ENCODE assay signal across 25 mouse cellular contexts in the genomic region with DNA sequence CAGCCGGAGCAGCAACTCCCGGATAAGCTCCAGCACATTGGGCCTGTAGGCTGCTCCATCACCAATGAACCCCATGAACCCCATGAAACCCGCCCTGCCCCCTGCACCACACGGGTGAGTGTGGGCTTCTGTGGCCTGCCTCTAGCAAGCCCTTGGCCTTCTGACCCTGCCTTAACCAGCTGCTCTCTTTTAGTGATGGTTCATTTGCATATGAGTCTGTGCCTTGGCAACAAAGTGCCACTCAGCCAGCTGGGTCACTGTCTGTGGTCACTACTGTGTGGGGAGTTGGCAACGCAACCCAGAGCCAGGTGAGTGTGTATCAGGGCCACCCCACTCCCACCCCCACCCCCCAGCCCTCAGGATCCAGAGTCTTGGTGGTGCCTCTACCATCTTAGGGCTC. TPM values are rescaled to one million over a fixed set of nuclear protein-coding genes. Genes with fewer than 3 reads are reported as not detected.
DNase-seq lines count a peak whose midpoint lies in the region; ATAC-seq and TF ChIP-seq lines count a peak whose summit lies in the region.
"Had no signal": no experiment of that assay in that cellular context is flagged by ENCODE, and none has a peak within 500 bp of the region (broad histone marks: within the 10 kb centered on the region; RNA-seq: fewer than 3 reads in every experiment).

No protein-coding gene starts in this region.

- DNase-seq in cerebellum, adult 9-11 months = peak; percentile 17
- no peak for DNase-seq in cerebellum, postnatal 4 days (ENCODE audit: low spot score in 2 of 2)
- DNase-seq in kidney, adult 2 months = peak; percentile 35
- no peak for DNase-seq in midbrain, embryonic 11.5 days (ENCODE audit: low spot score, missing footprints)
- DNase-seq in midbrain, embryonic 10.5 days (ENCODE audit: low spot score) = no peak
- no peak for DNase-seq in retina, postnatal 1 day
- DNase-seq: adrenal gland, adult 8-10 months; B cell, adult 2 months; cerebellum, adult 11-12 months; gastrocnemius, postnatal 10 days; kidney, adult 18-20 months; kidney, postnatal 4 days; lung, embryonic 14.5 days; lung, postnatal 14 days; right cerebral cortex, postnatal 14 days; thymus, postnatal 14 days had no signal

- H3K4me3 ChIP-seq in kidney, adult 2 months (ENCODE audit: insufficient read depth, low read depth, low read length) = no peak overlapping the region
- H3K4me3 ChIP-seq in kidney, embryonic 16.5 days (ENCODE audit: low read length) = no peak overlapping the region
- no peak overlapping the region for H3K4me3 ChIP-seq in midbrain, embryonic 11.5 days (ENCODE audit: low read depth, low read length)
- H3K4me3 ChIP-seq in midbrain, embryonic 10.5 days = no peak overlapping the region
- H3K4me3 ChIP-seq: forebrain, embryonic 13.5 days; hindbrain, embryonic 15.5 days; left cerebral cortex, adult 2 months; limb, embryonic 12.5 days; liver, embryonic 15.5 days had no signal

- H3K4me1 ChIP-seq in kidney, adult 2 months (ENCODE audit: control insufficient read depth, insufficient read depth, low read length) = peaks cover 10% of the 10 kb centered on the region
- peaks cover 4% of the 10 kb centered on the region; the same call in 1 of the 2 replicates for H3K4me1 ChIP-seq in kidney, embryonic 16.5 days (ENCODE audit: insufficient read depth, low read length)
- peaks cover 6% of the 10 kb centered on the region for H3K4me1 ChIP-seq in midbrain, embryonic 11.5 days (ENCODE audit: control insufficient read depth, insufficient read depth, low read length)
- H3K4me1 ChIP-seq in midbrain, embryonic 10.5 days = peaks cover 23% of the 10 kb centered on the region

- no peak for TF ChIP-seq CTCF in kidney, adult 2 months (conservative IDR thresholded peaks at IDR 0.05; ENCODE audit: insufficient read depth, insufficient read length, low read depth, low read length)

- H3K9ac ChIP-seq in kidney, embryonic 16.5 days (replicated peaks; ENCODE audit: low read length) = no peak overlapping the region
- H3K9ac ChIP-seq in midbrain, embryonic 11.5 days (ENCODE audit: low read length) = no peak overlapping the region
- H3K9ac ChIP-seq: forebrain, embryonic 13.5 days; hindbrain, embryonic 15.5 days; limb, embryonic 12.5 days; liver, embryonic 15.5 days; lung, embryonic 14.5 days had no signal

- no peak overlapping the region for H3K27ac ChIP-seq in kidney, adult 2 months (ENCODE audit: insufficient read depth, low read depth, low read length)
- no peak overlapping the region for H3K27ac ChIP-seq in kidney, embryonic 16.5 days (ENCODE audit: low read length)
- H3K27ac ChIP-seq in midbrain, embryonic 11.5 days (ENCODE audit: low read depth, low read length) = no peak overlapping the region
- H3K27ac ChIP-seq in midbrain, embryonic 10.5 days (replicated peaks) = no peak overlapping the region
- H3K27ac ChIP-seq: forebrain, embryonic 13.5 days; hindbrain, embryonic 15.5 days; left cerebral cortex, adult 2 months; limb, embryonic 12.5 days; liver, embryonic 15.5 days had no signal

- 74% methylated on average over 5 of the region's 5 CpGs for WGBS in kidney, adult 2 months
- WGBS in kidney, embryonic 16.5 days = 90% methylated on average over 5 of the region's 5 CpGs
- 86% methylated on average over 5 of the region's 5 CpGs for WGBS in midbrain, embryonic 11.5 days
- 82% methylated on average over 5 of the region's 5 CpGs for WGBS in midbrain, embryonic 10.5 days

- no peak overlapping the region for H3K4me2 ChIP-seq in kidney, embryonic 16.5 days (replicated peaks; ENCODE audit: low read depth, low read length)
- H3K4me2 ChIP-seq in midbrain, embryonic 11.5 days = no peak overlapping the region
- H3K4me2 ChIP-seq: forebrain, embryonic 13.5 days; hindbrain, embryonic 15.5 days; limb, embryonic 12.5 days; liver, embryonic 15.5 days; lung, embryonic 14.5 days had no signal

- no peak for TF ChIP-seq POLR2A in kidney, adult 2 months (IDR thresholded peaks at IDR 0.05; ENCODE audit: low read depth, low read length)

- no peaks in the 10 kb centered on the region for H3K9me3 ChIP-seq in kidney, embryonic 16.5 days (ENCODE audit: low read length)
- no peaks in the 10 kb centered on the region for H3K9me3 ChIP-seq in midbrain, embryonic 11.5 days (ENCODE audit: control insufficient read depth, low read length)
- H3K9me3 ChIP-seq in midbrain, embryonic 10.5 days (replicated peaks) = no peaks in the 10 kb centered on the region
- H3K9me3 ChIP-seq: forebrain, embryonic 13.5 days; hindbrain, embryonic 15.5 days; limb, embryonic 12.5 days; liver, embryonic 15.5 days had no signal

- ATAC-seq in kidney, embryonic 16.5 days (ENCODE audit: low FRiP score, low TSS enrichment) = no peak
- ATAC-seq in midbrain, embryonic 11.5 days (ENCODE audit: low FRiP score) = 0 out of 2 replicates have a peak, but pooled peaks have one; percentile 26
- ATAC-seq: activated CD4-positive, CD25-positive, alpha-beta regulatory T cell, adult 4 months; forebrain, embryonic 13.5 days; inflammation-experienced regulatory T-cells, adult 6 months; midbrain, embryonic 16.5 days had no signal

- no peaks in the 10 kb centered on the region for H3K36me3 ChIP-seq in kidney, adult 2 months (ENCODE audit: control insufficient read depth, insufficient read depth, low read length)
- peaks cover 44% of the 10 kb centered on the region for H3K36me3 ChIP-seq in kidney, embryonic 16.5 days (ENCODE audit: insufficient read depth, low read length)
- peaks cover 35% of the 10 kb centered on the region for H3K36me3 ChIP-seq in midbrain, embryonic 11.5 days (ENCODE audit: control insufficient read depth, insufficient read depth, low read length)
- H3K36me3 ChIP-seq in midbrain, embryonic 10.5 days = peaks cover 92% of the 10 kb centered on the region

- H3K27me3 ChIP-seq in kidney, adult 2 months (replicated peaks; ENCODE audit: control insufficient read depth, insufficient read depth, low read length) = no peaks in the 10 kb centered on the region
- H3K27me3 ChIP-seq in kidney, embryonic 16.5 days (ENCODE audit: insufficient read depth, low read length) = no peaks in the 10 kb centered on the region
- no peaks in the 10 kb centered on the region for H3K27me3 ChIP-seq in midbrain, embryonic 11.5 days (ENCODE audit: control insufficient read depth, insufficient read depth, low read length)
- no peaks in the 10 kb centered on the region for H3K27me3 ChIP-seq in midbrain, embryonic 10.5 days (ENCODE audit: low read depth, poor library complexity, severe bottlenecking)
- H3K27me3 ChIP-seq: forebrain, embryonic 13.5 days; hindbrain, embryonic 15.5 days; limb, embryonic 12.5 days; liver, embryonic 15.5 days had no signal

RNA-seq across cellular contexts. Expression of a gene that starts 6.7 kb away (rescaled TPM):
- 47.7 and 53.7 TPM in 2 replicates for polyA plus RNA-seq in kidney, adult 2 months (2012; rRNA removed)
- polyA plus RNA-seq in kidney, embryonic 16.5 days (2015; fragmentation: Nextera tagmentation; extraction: Ambion mirVana) = 11.7 and 12.5 TPM in 2 replicates
- polyA plus RNA-seq in midbrain, embryonic 11.5 days (2014; fragmentation: Nextera tagmentation; extraction: Ambion mirVana) = 13.3 and 16.4 TPM in 2 replicates
- 13.8 and 18.6 TPM in 2 replicates for polyA plus RNA-seq in midbrain, embryonic 10.5 days (2016; fragmentation: Nextera tagmentation; extraction: Ambion mirVana)

RNA-seq across cellular contexts. Expression of a gene that starts 19.7 kb away (rescaled TPM):
- polyA plus RNA-seq in kidney, adult 2 months (2012; rRNA removed) = 1,045 and 1,237 TPM in 2 replicates
- polyA plus RNA-seq in kidney, embryonic 16.5 days (2015; fragmentation: Nextera tagmentation; extraction: Ambion mirVana) = 4,884 and 4,942 TPM in 2 replicates
- 5,393 and 5,428 TPM in 2 replicates for polyA plus RNA-seq in midbrain, embryonic 11.5 days (2014; fragmentation: Nextera tagmentation; extraction: Ambion mirVana)
- 5,494 and 6,336 TPM in 2 replicates for polyA plus RNA-seq in midbrain, embryonic 10.5 days (2016; fragmentation: Nextera tagmentation; extraction: Ambion mirVana)

RNA-seq across cellular contexts. Expression of a gene that starts 48.7 kb away (rescaled TPM):
- 60.8 and 76.1 TPM in 2 replicates for polyA plus RNA-seq in kidney, adult 2 months (2012; rRNA removed)
- 560 and 596 TPM in 2 replicates for polyA plus RNA-seq in kidney, embryonic 16.5 days (2015; fragmentation: Nextera tagmentation; extraction: Ambion mirVana)
- 966 and 1,015 TPM in 2 replicates for polyA plus RNA-seq in midbrain, embryonic 11.5 days (2014; fragmentation: Nextera tagmentation; extraction: Ambion mirVana)
- 961 and 1,033 TPM in 2 replicates for polyA plus RNA-seq in midbrain, embryonic 10.5 days (2016; fragmentation: Nextera tagmentation; extraction: Ambion mirVana)

Comparison
In these comparisons a context has a peak if more than half of its experiments do, and no peak if none do; other contexts are left out.
1. DNase-seq: peak in cerebellum, adult 9-11 months (single experiment) and kidney, adult 2 months (single experiment); none in cerebellum, postnatal 4 days (0 of 2), midbrain, embryonic 11.5 days (single experiment), midbrain, embryonic 10.5 days (single experiment) and retina, postnatal 1 day (single experiment).